Mouse (Mus musculus): ENCODE results near the gene Ndufb10. TPM values are rescaled to one million over a fixed set of nuclear protein-coding genes. Genes with fewer than 3 reads are reported as not detected.
"Not testable (repeated sequence)": the region's sequence is repeated elsewhere in the genome, so short reads cannot be mapped to it uniquely, and the experiment has no call there.

Gene Ndufb10
- polyA plus RNA-seq, 1 experiment from 2014 or later, result 262 TPM

DNA sequence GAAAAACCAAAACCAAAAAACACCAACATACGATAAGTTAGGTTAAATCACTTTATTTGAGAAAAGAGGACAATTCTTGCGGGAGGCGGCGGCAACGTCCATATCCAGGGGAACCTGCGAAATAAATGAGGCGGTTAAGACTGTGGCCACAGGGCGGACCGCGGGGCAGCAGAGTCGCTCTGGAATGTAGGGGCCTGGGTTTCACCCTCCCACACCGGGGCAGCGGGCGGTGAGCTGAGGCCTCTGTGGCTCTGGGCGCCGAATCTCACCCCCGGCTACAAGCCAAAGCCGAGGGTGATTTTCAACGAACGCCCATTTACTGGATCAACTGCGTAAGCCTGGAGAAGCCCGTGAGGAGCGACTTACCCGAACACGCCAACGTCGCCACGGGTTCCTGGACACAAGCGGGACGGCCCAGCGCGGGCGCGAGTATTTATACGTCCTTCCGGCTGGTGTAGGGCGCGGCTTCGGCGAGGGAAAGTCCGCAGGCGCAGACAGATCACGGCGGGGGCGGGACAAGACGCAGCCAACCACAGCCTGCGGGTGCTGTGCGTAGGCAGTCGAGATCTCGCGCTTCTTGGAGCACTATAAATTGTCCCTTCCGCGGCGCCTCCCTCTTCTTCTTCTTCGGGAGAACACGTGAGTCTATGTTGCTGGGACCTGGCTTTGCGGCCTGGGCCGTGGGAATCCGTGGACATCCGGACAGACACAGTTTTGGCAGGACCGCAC, 4.6 kb downstream of the Ndufb10 start:
- Histone ChIP-seq H3K4me2 (peak overlapping the region; percentile 93), H3K36me3 (peaks cover 35% of the 10 kb centered on the region), H3K9ac (peak overlapping the region; percentile 90), H3K4me3 (peak overlapping the region; percentile 72), H3K27me3 (no peaks in the 10 kb centered on the region), H3K4me1 (replicated peaks) (peaks cover 39% of the 10 kb centered on the region), H3K9me3 (no peaks in the 10 kb centered on the region), H3K27ac (peak overlapping the region; percentile 88)
- WGBS, result under 1% methylated on average over 61 of the region's 61 CpGs
- ATAC-seq (ENCODE audit: low FRiP score), result peak; percentile 96

DNA sequence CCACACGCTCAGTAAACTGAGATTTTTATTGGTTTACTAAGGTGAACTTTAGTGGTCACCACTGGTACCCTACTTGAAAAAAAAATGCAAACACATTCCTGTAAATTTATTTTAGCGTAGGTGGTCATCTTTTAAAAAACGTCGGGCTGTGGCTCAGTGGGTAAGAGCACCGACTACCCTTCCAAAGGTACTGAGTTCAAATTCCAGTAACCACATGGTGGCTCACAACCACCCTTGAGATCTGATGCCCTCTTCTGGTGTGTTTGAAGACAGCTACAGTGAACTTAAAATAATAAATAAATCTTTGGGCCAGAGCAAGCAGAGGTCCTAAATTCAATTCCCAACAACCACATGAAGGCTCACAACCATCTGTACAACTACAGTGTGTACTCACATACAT, 5.3 kb downstream of the Ndufb10 start:
- not testable (repeated sequence) for H3K27ac ChIP-seq; ATAC-seq (ENCODE audit: low FRiP score); H3K27me3 ChIP-seq; H3K9me3 ChIP-seq
- WGBS, result 74% methylated on average over 5 of the region's 5 CpGs
- peak overlapping the region; percentile 90 for H3K9ac ChIP-seq
- H3K4me1 ChIP-seq (replicated peaks), result peaks cover 39% of the 10 kb centered on the region
- peaks cover 35% of the 10 kb centered on the region for H3K36me3 ChIP-seq
- peak overlapping the region; percentile 72 for H3K4me3 ChIP-seq
- H3K4me2 ChIP-seq, result peak overlapping the region; percentile 67

DNA sequence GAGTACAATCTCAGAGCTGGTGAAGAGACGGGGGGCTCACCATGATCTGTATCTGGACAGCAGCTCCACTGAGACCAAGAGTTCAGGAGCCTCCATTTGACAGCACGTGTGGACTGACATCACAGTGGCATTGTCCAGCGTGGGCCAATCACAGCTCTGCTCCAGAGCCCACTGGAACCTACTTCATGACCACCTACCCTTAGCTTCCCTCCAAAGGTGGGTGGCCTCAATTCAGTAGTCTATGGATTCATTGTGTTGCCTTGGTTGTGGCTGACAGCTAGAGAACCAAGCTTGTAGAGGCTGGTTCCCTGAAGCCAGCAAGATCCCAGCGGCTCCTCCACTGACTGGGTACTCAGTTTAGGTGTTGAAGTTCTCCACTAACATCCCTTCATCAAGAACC, 6.3 kb downstream of the Ndufb10 start, which contains the start of the genes Rnf151 and Rps2:
Gene Rnf151 (minus strand): TSS at position 121 of the 400 bp plus-strand sequence.
Gene Rps2 (plus strand): TSS at position 174 of the 400 bp plus-strand sequence.
- H3K27me3 ChIP-seq, result no peaks in the 10 kb centered on the region
- peak within 1 kb of the TSS; percentile 72 for H3K4me3 ChIP-seq
- H3K27ac ChIP-seq, result no peak within 1 kb of the TSS
- H3K4me1 ChIP-seq (replicated peaks), result peaks cover 30% of the 10 kb centered on the region
- WGBS, result 79% methylated on average over 4 of the region's 4 CpGs
- peak within 1 kb of the TSS; percentile 90; the same call in 1 of the 2 replicates for H3K9ac ChIP-seq
- peaks cover 35% of the 10 kb centered on the region for H3K36me3 ChIP-seq
- ATAC-seq (ENCODE audit: low FRiP score), result no peak
- H3K4me2 ChIP-seq, result peak within 1 kb of the TSS; percentile 67
- no peaks in the 10 kb centered on the region for H3K9me3 ChIP-seq

DNA sequence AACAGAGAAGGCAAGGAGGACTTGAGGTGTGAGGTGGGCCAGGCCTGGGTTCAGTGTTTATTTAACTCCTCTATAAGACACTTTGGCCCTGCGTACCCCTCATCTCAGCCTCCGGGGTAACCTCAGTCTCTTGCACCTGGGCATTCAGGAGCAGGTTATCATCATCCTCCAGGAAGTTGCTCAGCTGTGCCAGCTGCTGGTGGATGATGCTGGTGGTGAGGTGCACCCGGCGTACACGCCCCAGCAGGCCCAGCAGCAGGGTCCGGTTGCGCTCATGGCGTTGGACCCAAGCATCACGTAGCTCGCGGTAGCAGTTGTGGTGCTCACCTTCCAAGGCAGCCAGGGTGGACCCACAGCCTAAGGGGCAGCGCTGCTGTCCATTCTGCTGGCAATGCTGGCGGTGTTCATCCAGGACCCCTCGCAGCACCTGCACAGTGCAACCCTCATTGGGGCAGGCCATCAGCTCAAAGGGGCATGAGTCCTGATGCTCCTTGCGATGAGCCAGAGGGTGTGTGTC, 8.1 kb downstream of the Ndufb10 start:
- Histone ChIP-seq H3K4me1 (replicated peaks) (peaks cover 13% of the 10 kb centered on the region), H3K9ac (no peak overlapping the region), H3K27ac (no peak overlapping the region), H3K27me3 (no peaks in the 10 kb centered on the region), H3K4me2 (no peak overlapping the region), H3K4me3 (no peak overlapping the region), H3K9me3 (no peaks in the 10 kb centered on the region), H3K36me3 (peaks cover 21% of the 10 kb centered on the region)
- no peak for ATAC-seq (ENCODE audit: low FRiP score)
- WGBS, result 96% methylated on average over 15 of the region's 15 CpGs

DNA sequence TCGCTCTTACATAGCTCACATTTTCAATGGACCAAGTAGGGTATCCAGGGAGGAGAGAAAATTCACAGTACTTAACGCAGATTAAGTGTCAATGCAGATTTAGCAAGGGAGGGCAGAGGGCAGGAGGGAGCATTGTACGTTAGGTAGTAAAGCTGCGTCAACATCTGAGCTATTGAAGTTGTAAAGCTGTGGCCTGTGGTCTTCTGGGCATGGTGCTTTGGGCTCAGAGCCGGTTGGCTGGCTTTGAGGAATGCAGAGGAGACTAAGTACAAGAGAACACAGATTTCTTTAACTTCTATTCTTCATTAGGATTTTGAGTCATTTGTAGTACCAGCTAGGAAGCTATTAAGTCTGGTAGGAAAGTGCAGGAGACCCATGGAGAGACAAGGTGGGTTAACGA, 8.7 kb downstream of the Ndufb10 start:
- ATAC-seq (ENCODE audit: low FRiP score), result no peak
- Histone ChIP-seq H3K9ac (no peak overlapping the region), H3K4me2 (no peak overlapping the region), H3K36me3 (peaks cover 20% of the 10 kb centered on the region), H3K27me3 (no peaks in the 10 kb centered on the region), H3K27ac (no peak overlapping the region), H3K4me3 (no peak overlapping the region), H3K4me1 (replicated peaks) (peaks cover 8% of the 10 kb centered on the region), H3K9me3 (no peaks in the 10 kb centered on the region)
- 78% methylated on average over 6 of the region's 6 CpGs for WGBS

DNA sequence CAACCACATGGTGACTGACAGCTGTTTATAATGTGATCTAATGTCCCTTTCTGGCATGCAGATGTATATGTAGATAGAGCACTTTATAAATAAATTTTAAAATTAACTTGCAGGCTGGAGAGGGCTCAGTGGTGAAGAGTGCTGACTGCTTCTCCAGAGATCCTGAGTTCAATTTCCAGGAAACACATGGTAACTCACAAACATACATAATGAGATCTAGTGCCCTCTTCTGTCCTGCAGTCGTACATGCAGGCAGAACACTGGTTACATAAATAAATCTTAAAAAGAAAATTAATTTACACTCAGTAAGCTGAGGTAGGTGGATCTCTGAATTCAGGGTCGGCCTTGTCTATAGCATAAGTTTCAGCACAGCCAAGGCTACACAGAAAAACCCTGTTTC, 15.6 kb downstream of the Ndufb10 start:
- no peak for ATAC-seq (ENCODE audit: low FRiP score)
- Histone ChIP-seq H3K27ac (no peak overlapping the region), H3K9me3 (no peaks in the 10 kb centered on the region), H3K4me3 (no peak overlapping the region), H3K4me2 (no peak overlapping the region), H3K27me3 (no peaks in the 10 kb centered on the region), H3K4me1 (replicated peaks) (peaks cover 17% of the 10 kb centered on the region), H3K9ac (no peak overlapping the region), H3K36me3 (peaks cover 19% of the 10 kb centered on the region)
- 40% methylated on average over 2 of the region's 2 CpGs for WGBS

DNA sequence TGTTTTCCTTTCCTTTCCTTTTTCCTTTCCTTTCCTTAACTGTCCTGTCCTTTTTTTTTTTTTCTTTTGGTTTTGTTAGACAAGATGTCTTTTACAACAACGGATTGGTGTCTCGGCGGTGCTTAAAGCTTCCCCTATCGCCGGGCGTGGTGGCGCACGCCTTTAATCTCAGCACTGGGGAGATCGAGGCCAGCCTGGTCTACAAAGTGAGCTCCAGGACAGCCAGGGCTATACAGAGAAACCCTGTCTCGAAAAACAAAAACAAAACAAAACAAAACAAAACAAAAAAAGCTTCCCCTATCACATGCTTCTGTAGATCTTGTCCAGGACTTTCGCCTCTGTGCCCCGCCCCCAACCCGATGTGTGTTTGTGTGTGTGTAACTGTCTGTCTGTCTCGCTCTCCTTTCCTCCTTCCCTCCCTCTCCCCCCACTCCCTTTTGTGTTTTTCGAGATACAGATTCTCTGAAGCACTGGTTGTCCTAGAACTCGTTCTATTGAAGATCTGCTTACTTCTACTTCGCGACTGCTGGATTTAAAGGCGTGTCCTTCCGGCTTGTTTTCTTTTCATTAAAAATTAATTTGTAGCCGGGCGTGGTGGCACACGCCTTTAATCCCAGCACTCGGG, 16.4 kb downstream of the Ndufb10 start:
- Histone ChIP-seq H3K4me1 (replicated peaks) (peaks cover 17% of the 10 kb centered on the region), H3K4me2 (peak overlapping the region; percentile 87), H3K27ac (peak overlapping the region; percentile 88), H3K4me3 (peak overlapping the region; percentile 80), H3K27me3 (no peaks in the 10 kb centered on the region), H3K36me3 (peaks cover 22% of the 10 kb centered on the region), H3K9ac (peak overlapping the region; percentile 85), H3K9me3 (no peaks in the 10 kb centered on the region)
- peak; percentile 55; the same call in 1 of the 2 replicates for ATAC-seq (ENCODE audit: low FRiP score)
- 6% methylated on average over 24 of the region's 24 CpGs for WGBS

DNA sequence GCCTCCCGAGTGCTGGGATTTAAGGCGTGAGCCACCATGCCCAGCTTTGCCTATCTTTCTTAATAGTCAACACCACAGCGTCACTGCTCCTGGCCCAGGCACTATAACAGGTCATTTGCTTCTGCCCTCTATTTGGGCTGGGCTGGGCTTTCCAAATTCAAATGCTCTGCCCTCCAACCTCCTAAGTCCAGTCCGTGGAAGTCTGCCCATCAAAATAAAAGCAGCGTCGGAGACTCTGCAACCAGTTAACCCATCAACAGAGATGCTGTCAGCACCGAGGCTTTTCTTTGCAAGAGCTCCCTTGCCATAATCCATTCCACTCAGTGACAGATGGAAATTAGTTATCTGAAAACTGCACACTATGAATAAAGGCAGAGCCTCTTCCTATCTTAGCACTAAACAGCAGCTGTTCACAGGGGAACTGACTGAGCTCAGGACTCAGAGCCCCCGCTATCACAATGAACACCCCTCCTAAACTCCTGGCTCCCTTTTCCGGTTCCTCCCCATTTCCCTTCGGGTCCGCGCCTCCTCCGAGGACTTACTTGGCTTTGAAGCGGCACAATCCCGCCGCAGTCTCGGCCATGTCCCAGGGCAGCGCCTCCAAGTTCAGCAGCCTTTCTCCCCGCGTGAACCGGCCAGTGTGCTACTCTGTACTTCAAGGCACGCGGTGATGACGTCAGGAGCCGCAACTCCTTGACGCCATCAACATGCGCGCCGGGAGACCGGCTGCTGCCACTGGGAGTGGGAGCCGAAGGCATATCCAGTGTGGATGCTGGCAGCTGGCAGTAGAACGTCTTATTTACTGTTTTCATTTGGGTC, 17.1 kb downstream of the Ndufb10 start, which contains the start of gene Tbl3:
Gene Tbl3 (minus strand): TSS at position 679 of the 819 bp plus-strand sequence.
- H3K4me3 ChIP-seq, result peak within 1 kb of the TSS; percentile 80
- peak within 1 kb of the TSS; percentile 87 for H3K4me2 ChIP-seq
- no peaks in the 10 kb centered on the region for H3K9me3 ChIP-seq
- H3K27ac ChIP-seq, result peak within 1 kb of the TSS; percentile 88
- H3K36me3 ChIP-seq, result peaks cover 29% of the 10 kb centered on the region
- peak within 1 kb of the TSS; percentile 85 for H3K9ac ChIP-seq
- peaks cover 17% of the 10 kb centered on the region for H3K4me1 ChIP-seq (replicated peaks)
- ATAC-seq (ENCODE audit: low FRiP score), result peak; percentile 90
- no peaks in the 10 kb centered on the region for H3K27me3 ChIP-seq
- WGBS, result 5% methylated on average over 32 of the region's 32 CpGs

DNA sequence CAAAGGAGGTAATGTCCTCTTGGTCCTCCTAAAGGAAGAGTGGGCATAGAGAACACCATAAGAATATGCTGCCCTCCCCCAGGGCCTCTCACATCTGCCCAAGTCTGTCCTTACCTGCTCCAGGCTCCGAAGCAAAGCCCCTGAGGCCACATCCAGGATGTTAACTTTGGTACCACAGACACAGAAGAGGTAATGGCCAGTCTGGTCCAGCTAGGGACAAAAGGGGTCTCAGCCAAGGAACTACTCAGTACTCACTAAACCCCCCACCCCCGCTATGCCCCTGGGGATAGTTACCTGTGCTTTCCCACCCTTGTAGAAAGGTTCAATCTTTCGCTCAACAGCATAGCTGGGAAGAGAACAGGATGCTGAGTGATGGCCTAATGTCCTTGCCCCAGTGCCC, 18.5 kb downstream of the Ndufb10 start:
- Histone ChIP-seq H3K4me1 (replicated peaks) (peaks cover 17% of the 10 kb centered on the region), H3K27ac (no peak overlapping the region), H3K9me3 (no peaks in the 10 kb centered on the region), H3K4me2 (0 out of 2 replicates have a peak overlapping the region, but pooled peaks have one; percentile 87), H3K9ac (no peak overlapping the region), H3K27me3 (no peaks in the 10 kb centered on the region), H3K36me3 (peaks cover 43% of the 10 kb centered on the region), H3K4me3 (no peak overlapping the region)
- no peak for ATAC-seq (ENCODE audit: low FRiP score)
- WGBS, result 96% methylated on average over 3 of the region's 3 CpGs

DNA sequence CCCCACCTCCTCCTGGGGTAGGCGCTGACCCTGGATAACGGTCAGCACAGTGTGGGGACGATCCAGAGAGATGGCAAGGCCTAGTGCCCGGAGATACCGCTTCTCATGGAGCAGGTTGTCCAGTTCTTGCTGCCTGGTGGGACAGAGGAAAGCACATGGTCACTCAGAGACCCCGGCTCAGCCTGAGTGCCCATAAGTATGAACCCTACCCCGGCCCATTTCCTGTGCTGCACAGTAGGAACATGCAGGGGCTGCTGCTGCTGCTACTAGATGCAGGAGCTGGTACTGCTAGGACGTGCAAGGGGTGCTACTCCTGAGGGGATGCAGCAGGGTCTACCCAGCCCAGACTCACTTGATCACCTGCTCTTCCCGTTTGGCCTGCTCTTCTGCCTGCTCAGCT, 23.0 kb downstream of the Ndufb10 start:
- H3K9ac ChIP-seq, result no peak overlapping the region
- no peaks in the 10 kb centered on the region for H3K9me3 ChIP-seq
- peaks cover 7% of the 10 kb centered on the region; the same call in 1 of the 2 replicates for H3K27me3 ChIP-seq
- H3K4me2 ChIP-seq, result no peak overlapping the region
- no peak for ATAC-seq (ENCODE audit: low FRiP score)
- peaks cover 60% of the 10 kb centered on the region for H3K36me3 ChIP-seq
- WGBS, result 94% methylated on average over 9 of the region's 9 CpGs
- H3K4me3 ChIP-seq, result no peak overlapping the region
- H3K4me1 ChIP-seq (replicated peaks), result peaks cover 26% of the 10 kb centered on the region
- no peak overlapping the region for H3K27ac ChIP-seq

DNA sequence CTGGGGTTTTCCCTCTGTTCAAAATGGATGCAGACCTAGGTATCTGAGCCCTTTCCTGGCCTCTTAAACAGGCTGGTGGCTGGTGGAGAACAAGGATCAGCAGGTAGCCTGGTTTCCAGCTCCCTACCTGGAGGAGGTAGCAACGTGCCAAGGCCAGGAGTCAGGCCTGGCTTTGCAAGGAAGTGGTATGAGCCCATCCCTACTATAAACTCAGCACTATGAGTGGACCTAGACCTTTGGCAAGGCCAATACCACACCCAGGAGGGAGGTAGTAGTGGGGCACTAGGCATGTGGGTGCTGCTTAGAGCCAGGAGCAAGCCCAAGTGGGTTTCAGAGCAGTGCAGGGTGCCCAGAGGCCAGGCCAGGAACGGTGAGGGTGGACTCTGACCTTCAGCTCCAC, 24.8 kb downstream of the Ndufb10 start:
- peaks cover 7% of the 10 kb centered on the region; the same call in 1 of the 2 replicates for H3K27me3 ChIP-seq
- H3K27ac ChIP-seq, result no peak overlapping the region
- no peak for ATAC-seq (ENCODE audit: low FRiP score)
- no peak overlapping the region for H3K4me3 ChIP-seq
- 82% methylated on average over 2 of the region's 2 CpGs for WGBS
- H3K9me3 ChIP-seq, result no peaks in the 10 kb centered on the region
- H3K36me3 ChIP-seq, result peaks cover 50% of the 10 kb centered on the region
- no peak overlapping the region for H3K9ac ChIP-seq
- peaks cover 31% of the 10 kb centered on the region for H3K4me1 ChIP-seq (replicated peaks)
- no peak overlapping the region for H3K4me2 ChIP-seq

DNA sequence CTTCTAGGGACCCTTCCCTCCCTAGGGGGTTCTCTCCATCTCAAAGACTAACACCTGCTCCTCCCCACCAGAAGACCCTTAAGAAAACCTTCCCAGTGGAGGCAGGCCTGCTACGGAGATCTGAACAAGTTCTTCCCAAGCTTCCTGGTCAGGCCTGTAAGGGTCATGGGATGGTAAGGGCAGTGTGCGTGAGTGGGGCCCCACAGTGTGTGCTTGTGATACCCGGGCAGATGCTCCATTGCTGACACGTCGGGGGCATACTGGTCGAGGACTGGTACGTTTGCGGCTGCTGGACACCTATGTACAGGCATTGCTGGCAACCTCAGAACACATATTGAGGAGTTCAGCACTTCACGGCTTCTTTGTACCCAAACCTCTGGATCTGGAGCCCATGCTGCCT, 25.6 kb downstream of the Ndufb10 start:
- no peak overlapping the region for H3K4me2 ChIP-seq

More for the DNA sequence above, 25.6 kb downstream of the Ndufb10 start:
- no peak overlapping the region for H3K4me3 ChIP-seq
- ATAC-seq (ENCODE audit: low FRiP score), result no peak
- H3K27me3 ChIP-seq, result peaks cover 7% of the 10 kb centered on the region; the same call in 1 of the 2 replicates
- WGBS, result 66% methylated on average over 9 of the region's 9 CpGs
- peaks cover 36% of the 10 kb centered on the region for H3K4me1 ChIP-seq (replicated peaks)
- peaks cover 42% of the 10 kb centered on the region for H3K36me3 ChIP-seq
- H3K27ac ChIP-seq, result no peak overlapping the region
- no peaks in the 10 kb centered on the region for H3K9me3 ChIP-seq
- no peak overlapping the region; the same call in 1 of the 2 replicates for H3K9ac ChIP-seq
